Mouse (Mus musculus) small intestine, adult 2 months (tissue): Measurements from ENCODE around the gene H2-D1. TPM values are rescaled to one million over a fixed set of nuclear protein-coding genes. Genes with fewer than 3 reads are reported as not detected.
"Not testable (repeated sequence)": the region's sequence is repeated elsewhere in the genome, so short reads cannot be mapped to it uniquely, and the experiment has no call there.

Experiments
- H3K27ac ChIP-seq: fragments of 200-500 bp; 2 replicates; pipeline ENCODE4 v1.5.1; 2012; ENCODE audit warnings: low read depth, low read length, control low read depth, inconsistent platforms; ENCODE audit not compliant: insufficient read depth
- H3K27me3 ChIP-seq: fragments of 200-500 bp; 2 replicates; pipeline ENCODE4 v1.6.1; 2012; ENCODE audit warnings: mild to moderate bottlenecking, moderate library complexity, low read length, inconsistent platforms; ENCODE audit not compliant: control insufficient read depth, insufficient read depth
- H3K36me3 ChIP-seq: fragments of 200-500 bp; 2 replicates; pipeline ENCODE4 v1.6.1; 2012; ENCODE audit warnings: mild to moderate bottlenecking, low read length, control low read depth, inconsistent platforms; ENCODE audit not compliant: control insufficient read depth, insufficient read depth
- H3K4me1 ChIP-seq: fragments of 200-500 bp; 2 replicates; pipeline ENCODE4 v1.6.1; 2012; ENCODE audit warnings: low read length, inconsistent platforms, mixed read lengths; ENCODE audit not compliant: control insufficient read depth, insufficient read depth, insufficient read length
- H3K4me3 ChIP-seq: fragments of 200-500 bp; 2 replicates; pipeline ENCODE4 v1.5.1; 2012; ENCODE audit warnings: low read depth, mild to moderate bottlenecking, control low read depth, inconsistent platforms, low read length, moderate library complexity
- CTCF ChIP-seq: fragments of 200-500 bp; IDR thresholded peaks from 2 replicates; pipeline ENCODE4 v1.5.1; 2012; ENCODE audit warnings: low read depth, mild to moderate bottlenecking, control low read depth, inconsistent platforms, low read length, moderate library complexity, mixed read lengths; ENCODE audit not compliant: insufficient replicate concordance, insufficient read length; ENCODE audit errors: extremely low read depth
- POLR2A ChIP-seq: fragments of 200-500 bp; IDR thresholded peaks from 2 replicates; pipeline ENCODE4 v1.6.1; 2012; ENCODE audit warnings: low read depth, mild to moderate bottlenecking, control low read depth, inconsistent platforms, low read length, moderate library complexity
- WGBS: fragments of 180-500 bp; shearing (Covaris S2); methylation state at CpG from one replicate; pipeline ENCODE4 v1.1.7; 2018; 5-methylcytosine and 5-hydroxymethylcytosine counted together
- polyA plus RNA-seq: library from polyadenylated mRNA; depleted of rRNA; stranded (reverse); fragments of >200 nt; gene quantifications from 2 replicates; pipeline ENCODE4 v1.2.3, GENCODE M21; 2012; rRNA removed

The H2-D1 gene
- polyA plus RNA-seq, 1 experiment, result 1,546 TPM

DNA sequence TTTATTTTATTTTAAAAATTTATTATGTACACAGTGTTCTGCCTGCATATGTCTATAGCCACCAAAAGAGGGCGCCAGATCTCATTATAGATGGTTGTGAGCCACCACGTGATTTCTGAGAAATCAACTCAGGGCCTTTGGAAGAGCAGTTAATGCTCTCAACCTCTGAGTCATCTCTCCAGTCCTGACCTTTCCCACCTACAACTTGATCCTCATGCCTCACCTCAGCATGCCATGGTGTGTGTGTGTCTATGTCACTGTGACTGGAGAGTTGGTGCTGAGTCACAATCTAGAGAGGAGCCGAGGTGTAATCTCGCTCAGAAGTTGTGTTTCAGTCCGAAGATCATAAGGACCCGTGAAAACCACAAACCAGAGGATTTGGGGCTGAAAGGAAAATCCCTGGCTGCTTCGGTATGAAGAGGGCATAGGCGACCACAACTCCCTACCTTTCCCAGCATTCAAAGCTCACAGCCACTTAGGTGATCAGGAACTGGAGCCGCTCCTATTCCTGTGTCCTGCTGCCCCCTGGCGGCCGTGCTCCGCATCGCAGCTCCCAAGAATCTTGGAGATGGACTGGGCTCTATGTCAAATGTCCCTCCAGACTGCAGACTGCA lies 39.2 kb downstream of the H2-D1 start:
- 10% methylated on average over 13 of the region's 13 CpGs for WGBS
- Histone ChIP-seq H3K36me3 (no peaks in the 10 kb centered on the region), H3K4me3 (peak overlapping the region; percentile 49), H3K27ac (peak overlapping the region; percentile 92), H3K27me3 (no peaks in the 10 kb centered on the region), H3K4me1 (peaks cover 13% of the 10 kb centered on the region; the same call in 1 of the 2 replicates)
- TF ChIP-seq CTCF, result peak; percentile 98
- TF ChIP-seq POLR2A, result no peak

DNA sequence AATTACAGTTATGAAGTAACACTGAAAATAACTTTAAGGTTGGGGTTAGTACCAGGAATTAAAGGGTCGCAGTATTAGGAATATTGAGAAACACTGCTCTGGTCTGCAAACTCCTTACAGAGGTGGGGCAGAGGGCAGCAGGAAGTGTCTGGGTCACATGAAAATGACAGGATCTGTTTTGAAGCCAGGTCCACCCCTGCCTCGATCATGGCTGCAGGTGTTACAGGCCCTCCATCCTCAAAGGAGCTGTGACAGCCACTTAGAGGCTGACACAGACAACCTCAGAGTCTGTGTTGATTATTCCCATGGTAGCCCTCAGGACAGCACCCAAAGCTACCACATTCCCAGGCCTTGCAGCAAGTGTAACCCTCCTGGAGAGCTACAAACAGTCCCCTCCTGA lies 40.7 kb downstream of the H2-D1 start:
- H3K4me3 ChIP-seq, result no peak overlapping the region
- no peaks in the 10 kb centered on the region for H3K36me3 ChIP-seq
- 78% methylated on average over 2 of the region's 2 CpGs for WGBS
- no peaks in the 10 kb centered on the region for H3K27me3 ChIP-seq
- H3K4me1 ChIP-seq, result peaks cover 13% of the 10 kb centered on the region; the same call in 1 of the 2 replicates
- TF ChIP-seq POLR2A (no peak), CTCF (no peak)
- H3K27ac ChIP-seq, result peak overlapping the region; percentile 54

DNA sequence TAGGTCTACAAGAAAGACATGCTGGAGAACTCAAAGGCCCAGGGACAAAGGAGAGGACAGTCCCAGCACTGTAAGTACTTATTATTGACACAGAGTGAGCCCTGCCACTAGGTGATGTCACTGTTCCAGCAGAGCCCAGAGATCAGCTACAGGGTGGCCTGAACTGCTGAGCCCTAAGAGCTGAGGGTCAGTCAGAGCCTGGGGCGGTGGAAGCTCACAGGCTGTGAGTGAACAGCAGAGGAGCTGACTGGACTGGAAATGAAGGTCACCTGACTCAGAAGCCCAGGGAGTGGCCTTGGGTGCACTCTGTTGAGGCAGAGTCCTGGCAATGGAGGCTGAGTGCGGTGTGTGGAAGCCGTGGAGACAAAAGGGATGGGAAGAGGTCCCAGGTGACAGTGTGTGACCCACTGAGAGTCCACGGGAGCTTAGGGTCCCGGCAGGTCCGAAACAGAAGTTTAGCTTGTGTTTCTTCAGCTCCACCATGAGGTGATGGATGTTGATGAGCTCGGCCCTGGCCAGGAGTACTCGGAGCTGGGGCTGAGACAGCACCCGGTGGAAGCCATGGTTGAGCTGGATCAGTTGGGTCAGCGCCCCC lies 41.3 kb downstream of the H2-D1 start:
- H3K4me1 ChIP-seq, result peaks cover 13% of the 10 kb centered on the region; the same call in 1 of the 2 replicates
- no peak overlapping the region for H3K4me3 ChIP-seq
- no peaks in the 10 kb centered on the region for H3K36me3 ChIP-seq
- no peaks in the 10 kb centered on the region for H3K27me3 ChIP-seq
- peak overlapping the region; percentile 92 for H3K27ac ChIP-seq
- TF ChIP-seq POLR2A (no peak), CTCF (no peak)
- WGBS, result 78% methylated on average over 10 of the region's 10 CpGs

DNA sequence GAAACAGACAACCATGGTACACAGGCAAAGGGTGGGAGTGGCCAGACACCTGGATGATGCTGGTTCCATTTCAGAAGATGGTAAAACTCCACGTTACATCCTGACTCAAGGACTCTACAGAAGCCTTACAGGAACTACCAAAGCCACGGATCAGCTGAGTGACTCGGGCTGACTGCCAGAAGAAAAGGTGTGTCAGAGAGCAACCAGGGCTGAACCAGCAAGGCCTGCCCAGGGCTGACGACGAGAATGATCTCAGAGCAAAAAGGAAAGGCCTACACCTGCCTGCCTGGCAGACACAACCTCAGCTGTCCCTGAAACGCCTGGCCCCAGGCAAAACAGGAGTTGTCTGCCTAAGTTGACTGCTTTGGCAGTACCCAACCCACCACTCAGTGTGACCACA lies 41.9 kb downstream of the H2-D1 start:
- no peak overlapping the region for H3K4me3 ChIP-seq
- TF ChIP-seq CTCF, result no peak
- no peak for TF ChIP-seq POLR2A
- peak overlapping the region; percentile 92 for H3K27ac ChIP-seq
- H3K4me1 ChIP-seq, result peaks cover 13% of the 10 kb centered on the region; the same call in 1 of the 2 replicates
- no peaks in the 10 kb centered on the region for H3K36me3 ChIP-seq
- WGBS, result 14% methylated on average over 6 of the region's 6 CpGs
- H3K27me3 ChIP-seq, result no peaks in the 10 kb centered on the region

DNA sequence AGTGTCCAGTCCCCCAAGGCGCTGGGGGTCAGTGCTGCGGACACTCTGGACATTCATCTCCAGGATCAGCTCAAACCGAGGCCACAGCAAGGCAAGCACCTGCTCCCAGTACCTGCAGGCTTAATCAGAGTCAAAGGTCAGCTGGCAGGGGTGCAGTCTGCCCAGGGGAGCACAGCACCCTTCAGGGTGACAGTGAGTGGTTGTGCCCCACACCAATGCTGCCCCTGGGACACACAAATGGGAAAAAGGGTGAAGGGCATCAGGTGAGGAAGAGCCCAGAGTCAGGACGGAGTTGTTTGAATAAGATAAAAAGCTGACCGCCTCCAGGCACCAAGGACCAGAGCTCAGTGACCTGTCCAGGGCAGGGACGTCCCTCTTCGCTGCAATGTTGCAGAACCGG lies 42.4 kb downstream of the H2-D1 start:
- H3K36me3 ChIP-seq, H3K4me3 ChIP-seq, H3K27me3 ChIP-seq: not testable (repeated sequence)
- H3K4me1 ChIP-seq, result peaks cover 13% of the 10 kb centered on the region; the same call in 1 of the 2 replicates
- H3K27ac ChIP-seq, result peak overlapping the region; percentile 76
- 69% methylated on average over 8 of the region's 8 CpGs for WGBS

Other genes with a start within 250 kb of the H2-D1 start
- 0.82 and 1.2 TPM in 2 replicates for gene Vwa7, start 246.2 kb upstream of the H2-D1 start, polyA plus RNA-seq
- 0.87 and 1.0 TPM in 2 replicates for gene Sapcd1, start 234.7 kb upstream of the H2-D1 start, polyA plus RNA-seq
- 2.2 and 2.3 TPM in 2 replicates for gene Msh5, start 216.0 kb upstream of the H2-D1 start, polyA plus RNA-seq
- 134 and 219 TPM in 2 replicates for gene Clic1, start 212.8 kb upstream of the H2-D1 start, polyA plus RNA-seq
- 8.5 and 14.5 TPM in 2 replicates for gene Ddah2, start 203.7 kb upstream of the H2-D1 start, polyA plus RNA-seq
- gene Ly6g6c, start 197.3 kb upstream of the H2-D1 start, polyA plus RNA-seq, result 9.3 and 9.9 TPM in 2 replicates
- gene Mpig6b, start 196.5 kb upstream of the H2-D1 start, polyA plus RNA-seq, result 0.28 and 0.39 TPM in 2 replicates
- gene Ly6g6e, start 185.8 kb upstream of the H2-D1 start, polyA plus RNA-seq, result 1.3 and 19.4 TPM in 2 replicates
- gene Ly6g6d, start 184.7 kb upstream of the H2-D1 start, polyA plus RNA-seq, result 7.2 and 10.7 TPM in 2 replicates
- gene Ly6g6f, start 177.1 kb upstream of the H2-D1 start, polyA plus RNA-seq, result 1.2 and 3.8 TPM in 2 replicates
- gene Abhd16a, start 173.5 kb upstream of the H2-D1 start, polyA plus RNA-seq, result 114 and 183 TPM in 2 replicates
- not detected in 2 replicates for gene Ly6g5c, start 154.5 kb upstream of the H2-D1 start, polyA plus RNA-seq
- 0.76 and 1.4 TPM in 2 replicates for gene Ly6g5b, start 147.3 kb upstream of the H2-D1 start, polyA plus RNA-seq
- gene Gpank1, start 141.3 kb upstream of the H2-D1 start, polyA plus RNA-seq, result 10.5 and 25.3 TPM in 2 replicates
- gene Csnk2b, start 140.7 kb upstream of the H2-D1 start, polyA plus RNA-seq, result 226 and 448 TPM in 2 replicates
- 6.9 and 16.2 TPM in 2 replicates for gene D17H6S53E, start 136.4 kb upstream of the H2-D1 start, polyA plus RNA-seq
- 0.15 and 0.25 TPM in 2 replicates for gene Apom, start 130.7 kb upstream of the H2-D1 start, polyA plus RNA-seq
- gene Bag6, start 127.6 kb upstream of the H2-D1 start, polyA plus RNA-seq, result 93.6 and 184 TPM in 2 replicates
- gene Prrc2a, start 97.8 kb upstream of the H2-D1 start, polyA plus RNA-seq, result 177 and 352 TPM in 2 replicates
- 0.36 and 1.6 TPM in 2 replicates for gene Aif1, start 86.7 kb upstream of the H2-D1 start, polyA plus RNA-seq
- gene Lst1, start 74.3 kb upstream of the H2-D1 start, polyA plus RNA-seq, result 11.5 and 18.8 TPM in 2 replicates
- 26.2 and 32.9 TPM in 2 replicates for gene Ltb, start 68.3 kb upstream of the H2-D1 start, polyA plus RNA-seq
- gene Tnf, start 60.7 kb upstream of the H2-D1 start, polyA plus RNA-seq, result 0.94 and 1.8 TPM in 2 replicates
- 0.47 and 0.66 TPM in 2 replicates for gene Lta, start 57.4 kb upstream of the H2-D1 start, polyA plus RNA-seq
- 0.22 TPM in 1 of 2 replicates, not detected in the other for gene Gm16181, start 41.9 kb upstream of the H2-D1 start, polyA plus RNA-seq
- gene Atp6v1g2, start 29.1 kb upstream of the H2-D1 start, polyA plus RNA-seq, result 1.0 and 2.8 TPM in 2 replicates
- 13.7 and 36.3 TPM in 2 replicates for gene Nfkbil1, start 26.9 kb upstream of the H2-D1 start, polyA plus RNA-seq
- gene Ddx39b, start 21.0 kb upstream of the H2-D1 start, polyA plus RNA-seq, result 95.6 and 194 TPM in 2 replicates
- 36.3 and 83.4 TPM in 2 replicates for gene H2-Q1, start 57.7 kb downstream of the H2-D1 start, polyA plus RNA-seq
- 554 and 1,052 TPM in 2 replicates for gene H2-Q2, start 79.5 kb downstream of the H2-D1 start, polyA plus RNA-seq
- gene H2-Q4, start 116.9 kb downstream of the H2-D1 start, polyA plus RNA-seq, result 60.9 and 159 TPM in 2 replicates
- gene H2-Q6, start 162.1 kb downstream of the H2-D1 start, polyA plus RNA-seq, result 23.8 and 59.3 TPM in 2 replicates
- gene H2-Q7, start 176.4 kb downstream of the H2-D1 start, polyA plus RNA-seq, result 74.1 and 186 TPM in 2 replicates
- gene H2-Q10, start 207.4 kb downstream of the H2-D1 start, polyA plus RNA-seq, result 8.5 and 12.0 TPM in 2 replicates
- not detected in 2 replicates for gene Pou5f1, start 243.3 kb downstream of the H2-D1 start, polyA plus RNA-seq